Mouse (Mus musculus) Patski (cell line): Measurements from ENCODE around the gene Arl3. TPM values are rescaled to one million over a fixed set of nuclear protein-coding genes. Genes with fewer than 3 reads are reported as not detected.

Experiments
- ATAC-seq: fragments of 100-300 bp; one replicate; pipeline ENCODE4 v1.8.0; 2021
- CTCF ChIA-PET: fragments of 350-600 bp; sonication (Branson Sonifier 250); formaldehyde crosslinking; loops from one replicate; lab custom pipeline; 2022; ENCODE audit warnings: inconsistent platforms; lab: Charles Lee
- POLR2A ChIA-PET: fragments of 350-600 bp; sonication (Branson Sonifier 250); formaldehyde crosslinking; loops from one replicate; lab custom pipeline; 2022; ENCODE audit warnings: antibody characterized with exemption, inconsistent platforms; lab: Charles Lee
- DNase-seq: peaks from one replicate; pipeline ENCODE4 v3.0.0-alpha.2; 2011; ENCODE audit warnings: low read depth, low spot score
- H3K27me3 ChIP-seq: fragments of 371-371 bp; one replicate; pipeline ENCODE4 v1.5.1; 2021
- CTCF ChIP-seq: fragments of 100-300 bp; IDR thresholded peaks from one replicate; pipeline ENCODE4 v1.5.1; 2021
- in situ Hi-C: fragments of 300-500 bp; cut with MboI; formaldehyde crosslinking; loops from 3 replicates; pipeline ENCODE4 v1.11.1; 2018; ENCODE audit warnings: low pct_unique_long_range_greater_than_20kb, mixed read lengths
- polyA plus RNA-seq: library from polyadenylated mRNA; unstranded; gene quantifications from one replicate; pipeline ENCODE4 v1.2.3, GENCODE M21; 2021

Arl3 gene
- polyA plus RNA-seq, 1 experiment from 2014 or later: 187 TPM

GRCm38 (mm10) chr19:46521698-46522097, 51.3 kb downstream of the Arl3 start:
- in situ Hi-C loops: no loop called here
- H3K27me3 ChIP-seq: no peaks in the 10 kb centered on the region
- POLR2A ChIA-PET: interaction anchor here (16.1 kb wide), 1 partner anchor 15 kb away, joined by 388 read pairs; the partner anchor contains the start of gene Trim8
- ATAC-seq (no peak), DNase-seq (no peak)
- CTCF ChIA-PET: interaction anchor here (1.2 to 4.3 kb wide), 4 partner anchors 12 to 149 kb away, joined by 3 to 32 read pairs (median 4); no protein-coding TSS in a partner anchor
- no peak for TF ChIP-seq CTCF

GRCm38 (mm10) chr19:46518828-46519621, 54.0 kb downstream of the Arl3 start:
- ChIA-PET POLR2A (interaction anchor here (0.7 to 4.9 kb wide), 5 partner anchors 8 to 19 kb away, joined by 3 to 52 read pairs (median 5); no protein-coding TSS in a partner anchor), CTCF (interaction anchor here (1.3 to 2.0 kb wide), 2 partner anchors 10 to 11 kb away, joined by 4 read pairs; no protein-coding TSS in a partner anchor)
- no peaks in the 10 kb centered on the region for H3K27me3 ChIP-seq
- TF ChIP-seq CTCF: no peak
- ATAC-seq: no peak
- in situ Hi-C loops: no loop called here
- DNase-seq: no peak

- ATAC-seq (no peak), DNase-seq (no peak)
- ChIA-PET CTCF (interaction anchor here (1.3 to 2.0 kb wide), 2 partner anchors 9 to 11 kb away, joined by 4 read pairs; no protein-coding TSS in a partner anchor), POLR2A (interaction anchor here (1.0 to 4.9 kb wide), 5 partner anchors 11 to 35 kb away, joined by 3 to 52 read pairs (median 5); no protein-coding TSS in a partner anchor)
- no peaks in the 10 kb centered on the region for H3K27me3 ChIP-seq
- in situ Hi-C loops: no loop called here
- no peak for TF ChIP-seq CTCF
Observed at GRCm38 (mm10) chr19:46518352-46518787, 54.6 kb downstream of the Arl3 start.

GRCm38 (mm10) chr19:46517529-46518351, 55.3 kb downstream of the Arl3 start:
- no peaks in the 10 kb centered on the region for H3K27me3 ChIP-seq

GRCm38 (mm10) chr19:46516667-46517528, 56.1 kb downstream of the Arl3 start:
- CTCF ChIA-PET: interaction anchor here (1.4 kb wide), 1 partner anchor 120 kb away, joined by 3 read pairs; the partner anchor contains the start of gene Sufu
- in situ Hi-C loops: no loop called here
- no peaks in the 10 kb centered on the region for H3K27me3 ChIP-seq
- POLR2A ChIA-PET: interaction anchor here (1.0 to 4.9 kb wide), 4 partner anchors 11 to 34 kb away, joined by 3 to 52 read pairs (median 5); no protein-coding TSS in a partner anchor
- ATAC-seq: no peak
- TF ChIP-seq CTCF: no peak
- DNase-seq: no peak

More at GRCm38 (mm10) chr19:46517529-46518351, 55.3 kb downstream of the Arl3 start:
- no peak for TF ChIP-seq CTCF
- POLR2A ChIA-PET: interaction anchor here (1.0 to 4.9 kb wide), 5 partner anchors 12 to 34 kb away, joined by 3 to 52 read pairs (median 5); no protein-coding TSS in a partner anchor
- CTCF ChIA-PET: interaction anchor here (1.3 to 2.0 kb wide), 3 partner anchors 8 to 120 kb away, joined by 3 to 4 read pairs (median 4); partner anchors contain the start of gene Sufu
- in situ Hi-C loops: no loop called here
- ATAC-seq (no peak), DNase-seq (no peak)

- ATAC-seq: no peak
- ChIA-PET CTCF (interaction anchor here (0.8 to 1.6 kb wide), 4 partner anchors 8 to 23 kb away, joined by 3 to 4 read pairs (median 3); no protein-coding TSS in a partner anchor), POLR2A (interaction anchor here (4.9 to 19.4 kb wide), 3 partner anchors 10 to 14 kb away, joined by 36 to 388 read pairs (median 52); partner anchors contain the start of gene Trim8)
- H3K27me3 ChIP-seq: no peaks in the 10 kb centered on the region
- no peak for DNase-seq
- in situ Hi-C loops: no loop called here
- no peak for TF ChIP-seq CTCF
Observed at GRCm38 (mm10) chr19:46515287-46515821, 57.6 kb downstream of the Arl3 start.

DNA sequence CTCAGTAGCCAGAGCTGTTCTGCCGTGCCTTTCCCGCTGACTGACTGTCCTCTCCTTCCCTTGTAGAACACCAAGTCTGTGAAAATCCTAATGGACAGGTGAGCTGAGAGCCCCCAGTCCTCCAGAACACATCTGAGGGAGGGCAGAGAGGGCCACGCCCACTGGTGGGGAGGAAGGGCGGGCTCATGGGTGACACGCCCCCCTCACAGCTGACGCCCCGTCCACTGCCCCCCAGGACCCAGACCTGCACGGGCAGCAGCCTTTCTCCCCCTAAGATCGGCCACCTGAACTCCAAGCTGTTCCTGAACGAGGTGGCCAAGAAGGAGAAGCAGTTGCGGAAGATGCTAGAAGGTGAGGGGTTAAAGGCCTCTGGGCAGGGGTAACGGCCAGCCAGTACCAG, 58.6 kb downstream of the Arl3 start:
- POLR2A ChIA-PET: interaction anchor here (6.6 to 19.4 kb wide), 2 partner anchors 13 to 14 kb away, joined by 36 to 388 read pairs; partner anchors contain the start of gene Trim8
- no peak for TF ChIP-seq CTCF
- in situ Hi-C loops: no loop called here
- DNase-seq (no peak), ATAC-seq (no peak)
- no peaks in the 10 kb centered on the region for H3K27me3 ChIP-seq
- CTCF ChIA-PET: interaction anchor here (0.8 to 1.6 kb wide), 6 partner anchors 8 to 24 kb away, joined by 3 to 4 read pairs (median 3); no protein-coding TSS in a partner anchor

GRCm38 (mm10) chr19:46511263-46511662, 61.7 kb downstream of the Arl3 start:
- H3K27me3 ChIP-seq: no peaks in the 10 kb centered on the region
- TF ChIP-seq CTCF: no peak
- ChIA-PET CTCF (interaction anchor here (1.1 to 5.6 kb wide), 4 partner anchors 11 to 47 kb away, joined by 3 to 42 read pairs (median 18); no protein-coding TSS in a partner anchor), POLR2A (interaction anchor here (1.0 to 19.4 kb wide), 3 partner anchors 8 to 17 kb away, joined by 3 to 388 read pairs (median 36); partner anchors contain the start of gene Trim8)
- in situ Hi-C loops: no loop called here
- DNase-seq (no peak), ATAC-seq (no peak)
